Mouse (Mus musculus): ENCODE results near the gene Lrrk1.

The Lrrk1 gene

GRCm38 (mm10) chr7:66387813-66388521 is at the start of gene Lrrk1:
Lrrk1 (minus strand) TSS chr7:66388350.
- no peak for DNase-seq (ENCODE audit: low spot score)

- peak; percentile 67 for DNase-seq (ENCODE audit: low spot score)
Observed at GRCm38 (mm10) chr7:66434453-66434935, 46.3 kb upstream of the Lrrk1 start.

GRCm38 (mm10) chr7:66427437-66428161 is 39.4 kb upstream of the Lrrk1 start, which contains the start of gene Aldh1a3:
Aldh1a3 (minus strand) TSS chr7:66427517.
- DNase-seq (ENCODE audit: low spot score) = no peak

- DNase-seq (ENCODE audit: low spot score) = no peak
Observed at GRCm38 (mm10) chr7:66427053-66427436, 38.9 kb upstream of the Lrrk1 start.

- DNase-seq (ENCODE audit: low spot score) = no peak
Observed at GRCm38 (mm10) chr7:66421903-66422302, 33.8 kb upstream of the Lrrk1 start.

- DNase-seq (ENCODE audit: low spot score) = no peak
Observed at GRCm38 (mm10) chr7:66418981-66419380, 30.8 kb upstream of the Lrrk1 start.

- no peak for DNase-seq (ENCODE audit: low spot score)
Observed at GRCm38 (mm10) chr7:66416829-66417228, 28.7 kb upstream of the Lrrk1 start.

- no peak for DNase-seq (ENCODE audit: low spot score)
Observed at GRCm38 (mm10) chr7:66413093-66413492, 24.9 kb upstream of the Lrrk1 start.

- no peak for DNase-seq (ENCODE audit: low spot score)
Observed at GRCm38 (mm10) chr7:66409433-66409832, 21.3 kb upstream of the Lrrk1 start.

- DNase-seq (ENCODE audit: low spot score) = no peak
Observed at GRCm38 (mm10) chr7:66406971-66407370, 18.8 kb upstream of the Lrrk1 start.

- DNase-seq (ENCODE audit: low spot score) = no peak
Observed at GRCm38 (mm10) chr7:66405951-66406721, 18.0 kb upstream of the Lrrk1 start.

- no peak for DNase-seq (ENCODE audit: low spot score)
Observed at GRCm38 (mm10) chr7:66405541-66405940, 17.4 kb upstream of the Lrrk1 start.

- no peak for DNase-seq (ENCODE audit: low spot score)
Observed at GRCm38 (mm10) chr7:66404802-66405201, 16.7 kb upstream of the Lrrk1 start.

- no peak for DNase-seq (ENCODE audit: low spot score)
Observed at GRCm38 (mm10) chr7:66404141-66404540, 16.0 kb upstream of the Lrrk1 start.

GRCm38 (mm10) chr7:66402876-66403275 is 14.7 kb upstream of the Lrrk1 start:
- DNase-seq (ENCODE audit: low spot score) = no peak

GRCm38 (mm10) chr7:66401605-66402004 is 13.5 kb upstream of the Lrrk1 start:
- DNase-seq (ENCODE audit: low spot score) = no peak

GRCm38 (mm10) chr7:66397288-66397687 is 9.1 kb upstream of the Lrrk1 start:
- DNase-seq (ENCODE audit: low spot score) = no peak

- peak; percentile 70 for DNase-seq (ENCODE audit: low spot score)
Observed at GRCm38 (mm10) chr7:66388621-66389532, 727 bp upstream of the Lrrk1 start.

- no peak for DNase-seq (ENCODE audit: low spot score)
Observed at GRCm38 (mm10) chr7:66387419-66387812, 734 bp downstream of the Lrrk1 start.

GRCm38 (mm10) chr7:66386411-66386810 is 1.7 kb downstream of the Lrrk1 start:
- no peak for DNase-seq (ENCODE audit: low spot score)

- DNase-seq (ENCODE audit: low spot score) = no peak
Observed at GRCm38 (mm10) chr7:66385826-66386225, 2.3 kb downstream of the Lrrk1 start.

Measured in layer of hippocampus, adult 9-10 months (tissue).